ENCODE assay signal across 16 mouse cellular contexts in genomic region chr13:115099381-115099780, GRCm38 (mm10). TPM values are rescaled to one million over a fixed set of nuclear protein-coding genes. Genes with fewer than 3 reads are reported as not detected.
DNase-seq lines count a peak whose midpoint lies in the region; ATAC-seq and TF ChIP-seq lines count a peak whose summit lies in the region.
"Had no signal": no experiment of that assay in that cellular context is flagged by ENCODE, and none has a peak within 500 bp of the region (broad histone marks: within the 10 kb centered on the region; RNA-seq: fewer than 3 reads in every experiment).

No protein-coding gene starts in this region.

- no peak overlapping the region for H3K9ac ChIP-seq in intestine, embryonic 14.5 days (ENCODE audit: low read length)
- H3K9ac ChIP-seq in intestine, embryonic 15.5 days, result no peak overlapping the region
- H3K9ac ChIP-seq: embryonic facial prominence, embryonic 12.5 days; midbrain, embryonic 13.5 days had no signal

- no peaks in the 10 kb centered on the region for H3K27me3 ChIP-seq in intestine, embryonic 14.5 days (replicated peaks; ENCODE audit: control insufficient read depth, insufficient read depth, low read length)
- H3K27me3 ChIP-seq in intestine, embryonic 15.5 days (replicated peaks), result no peaks in the 10 kb centered on the region
- H3K27me3 ChIP-seq: embryonic facial prominence, embryonic 12.5 days had no signal

- no peak for ATAC-seq in intestine, embryonic 14.5 days (replicated peaks; ENCODE audit: low FRiP score, low TSS enrichment, low read depth)
- ATAC-seq in intestine, embryonic 15.5 days, result no peak
- ATAC-seq: midbrain, embryonic 13.5 days had no signal

- H3K4me3 ChIP-seq in intestine, embryonic 14.5 days (ENCODE audit: low read depth, low read length), result no peak overlapping the region
- H3K4me3 ChIP-seq in intestine, embryonic 15.5 days (replicated peaks), result no peak overlapping the region
- peak overlapping the region; percentile 68 for H3K4me3 ChIP-seq in lung, adult 2 months (replicated peaks; ENCODE audit: extremely low read depth, low read depth, low read length)
- H3K4me3 ChIP-seq: embryonic facial prominence, embryonic 12.5 days; midbrain, embryonic 13.5 days had no signal

- no peaks in the 10 kb centered on the region; the same call in 1 of the 2 replicates for H3K4me1 ChIP-seq in intestine, embryonic 14.5 days (replicated peaks; ENCODE audit: control insufficient read depth, insufficient read depth, low read length)
- 0 out of 2 replicates have a peak, but pooled peaks cover 5% of the 10 kb centered on the region for H3K4me1 ChIP-seq in intestine, embryonic 15.5 days (replicated peaks)
- H3K4me1 ChIP-seq in lung, adult 2 months (ENCODE audit: control insufficient read depth, insufficient read depth, low read length), result peaks cover 9% of the 10 kb centered on the region

- H3K27ac ChIP-seq in intestine, embryonic 14.5 days (ENCODE audit: low read depth), result no peak overlapping the region
- H3K27ac ChIP-seq in intestine, embryonic 15.5 days, result no peak overlapping the region
- H3K27ac ChIP-seq: embryonic facial prominence, embryonic 12.5 days; macrophage; midbrain, embryonic 13.5 days had no signal

- TF ChIP-seq POLR2A in lung, adult 2 months (IDR thresholded peaks at IDR 0.05; ENCODE audit: borderline replicate concordance, extremely low read depth, low read depth, low read length), result no peak

- H3K36me3 ChIP-seq in intestine, embryonic 14.5 days (ENCODE audit: control insufficient read depth, insufficient read depth, low read length), result 0 out of 2 replicates have a peak, but pooled peaks cover 3% of the 10 kb centered on the region
- H3K36me3 ChIP-seq in intestine, embryonic 15.5 days, result no peaks in the 10 kb centered on the region
- H3K36me3 ChIP-seq: embryonic facial prominence, embryonic 12.5 days; midbrain, embryonic 13.5 days had no signal

- intact Hi-C loops in heart, postnatal 36 days (cut with DNase I), result loop anchor here (5.0 kb wide), 1 partner anchor 77 kb away; no protein-coding TSS in a partner anchor

- H3K4me2 ChIP-seq in intestine, embryonic 14.5 days (ENCODE audit: low read length), result peak overlapping the region; percentile 84
- H3K4me2 ChIP-seq in intestine, embryonic 15.5 days (replicated peaks), result no peak overlapping the region
- H3K4me2 ChIP-seq: embryonic facial prominence, embryonic 12.5 days; midbrain, embryonic 13.5 days had no signal

- DNase-seq in heart, adult 11 months, result peak; percentile 91
- no peak for DNase-seq in heart, postnatal 36 days
- DNase-seq in intestine, embryonic 14.5 days (ENCODE audit: low spot score), result no peak
- no peak for DNase-seq in lung, adult 2 months
- no peak for DNase-seq in lung, postnatal 10 days
- DNase-seq in lung, postnatal 36 days, result peak; percentile 25
- no peak for DNase-seq in right cerebral cortex, postnatal 36 days (ENCODE audit: low spot score in 2 of 2)
- DNase-seq: cerebellum, adult 11 months; cerebellum, postnatal 36 days; kidney, adult 9 months; layer of hippocampus, postnatal 36 days; spleen, adult 18-20 months had no signal

- no peaks in the 10 kb centered on the region for H3K9me3 ChIP-seq in intestine, embryonic 14.5 days (ENCODE audit: control insufficient read depth, low read length)
- no peaks in the 10 kb centered on the region for H3K9me3 ChIP-seq in intestine, embryonic 15.5 days
- H3K9me3 ChIP-seq: embryonic facial prominence, embryonic 12.5 days; midbrain, embryonic 13.5 days had no signal

- 82% methylated on average over 9 of the region's 9 CpGs for WGBS in intestine, embryonic 14.5 days
- 92% methylated on average over 9 of the region's 9 CpGs for WGBS in intestine, embryonic 15.5 days
- 51% methylated on average over 9 of the region's 9 CpGs for WGBS in lung, adult 2 months

- TF ChIP-seq CTCF in lung, adult 2 months (IDR thresholded peaks at IDR 0.05; ENCODE audit: insufficient read depth, low read length), result no peak

RNA-seq across cellular contexts. Expression of gene Gm49395, which starts 2.3 kb away (rescaled TPM):
- 10 to 100 TPM; 10.5 to 11.9 TPM for total RNA-seq in heart, postnatal 36 days (2021)
- 6.7 and 7.1 TPM in 2 replicates for polyA plus RNA-seq in intestine, embryonic 14.5 days (2014; fragmentation: Nextera tagmentation; extraction: Ambion mirVana)
- 5.4 TPM in 2 replicates for polyA plus RNA-seq in intestine, embryonic 15.5 days (2015; fragmentation: Nextera tagmentation; extraction: Ambion mirVana)
- 21.5 and 30.5 TPM in 2 replicates for polyA plus RNA-seq in lung, adult 2 months (2012; rRNA removed)
- polyA plus RNA-seq: macrophage had no signal

RNA-seq across cellular contexts. Expression of gene Itga1, which starts 2.4 kb away (rescaled TPM):
- total RNA-seq in heart, postnatal 36 days (2021), result 10 to 100 TPM; 38.2 to 42.4 TPM
- polyA plus RNA-seq in intestine, embryonic 14.5 days (2014; fragmentation: Nextera tagmentation; extraction: Ambion mirVana), result 23.3 and 24.6 TPM in 2 replicates
- polyA plus RNA-seq in intestine, embryonic 15.5 days (2015; fragmentation: Nextera tagmentation; extraction: Ambion mirVana), result 17.4 and 18.0 TPM in 2 replicates
- polyA plus RNA-seq in lung, adult 2 months (2012; rRNA removed), result 24.0 and 36.1 TPM in 2 replicates

RNA-seq across cellular contexts. Expression of gene Pelo, which starts 9.4 kb away (rescaled TPM):
- total RNA-seq in heart, postnatal 36 days (2021), result 10 to 100 TPM; 17.2 to 17.8 TPM
- 6.3 and 7.2 TPM in 2 replicates for polyA plus RNA-seq in intestine, embryonic 14.5 days (2014; fragmentation: Nextera tagmentation; extraction: Ambion mirVana)
- 4.6 and 6.0 TPM in 2 replicates for polyA plus RNA-seq in intestine, embryonic 15.5 days (2015; fragmentation: Nextera tagmentation; extraction: Ambion mirVana)
- polyA plus RNA-seq in lung, adult 2 months (2012; rRNA removed), result 30.2 and 32.9 TPM in 2 replicates

Comparison
In these comparisons a context has a peak if more than half of its experiments do, and no peak if none do; other contexts are left out.
1. DNase-seq: peak in heart, adult 11 months (single experiment) and lung, postnatal 36 days (single experiment); none in heart, postnatal 36 days (0 of 2), intestine, embryonic 14.5 days (single experiment), lung, adult 2 months (single experiment), lung, postnatal 10 days (single experiment) and right cerebral cortex, postnatal 36 days (0 of 2).